ENCODE assay signal across 18 mouse cellular contexts in the genomic region with DNA sequence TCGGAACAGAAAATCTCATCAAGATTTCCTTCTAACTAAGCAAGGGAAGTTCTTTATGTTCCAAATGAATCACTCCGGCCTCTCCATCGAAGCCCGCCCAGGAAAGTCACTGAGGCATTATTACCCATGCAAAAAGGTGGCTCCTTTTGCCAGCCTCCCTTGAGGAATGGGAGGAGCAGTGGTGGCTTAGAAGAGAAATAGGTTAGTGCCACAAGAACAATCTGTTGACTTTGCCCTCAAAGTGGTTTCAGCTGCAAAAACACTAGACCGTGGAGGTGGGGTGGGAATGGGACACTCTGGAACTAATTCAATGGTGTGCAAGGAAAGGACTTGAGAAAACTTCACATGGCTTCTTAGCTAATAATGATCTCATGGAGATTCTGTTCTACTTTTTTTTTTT. TPM values are rescaled to one million over a fixed set of nuclear protein-coding genes. Genes with fewer than 3 reads are reported as not detected.
DNase-seq lines count a peak whose midpoint lies in the region; ATAC-seq and TF ChIP-seq lines count a peak whose summit lies in the region.
"Had no signal": no experiment of that assay in that cellular context is flagged by ENCODE, and none has a peak within 500 bp of the region (broad histone marks: within the 10 kb centered on the region; RNA-seq: fewer than 3 reads in every experiment).

No protein-coding gene starts in this region.

- peak overlapping the region; percentile 96 for H3K4me3 ChIP-seq in gastrocnemius, adult 2 months
- no peak overlapping the region for H3K4me3 ChIP-seq in kidney, embryonic 16.5 days (ENCODE audit: low read length)
- H3K4me3 ChIP-seq in lung, postnatal 0 days (ENCODE audit: low read depth, low read length) = no peak overlapping the region
- no peak overlapping the region for H3K4me3 ChIP-seq in hindbrain, embryonic 16.5 days (ENCODE audit: low read length)
- H3K4me3 ChIP-seq: erythroblast, embryonic 14.5 days; intestine, embryonic 15.5 days; liver, embryonic 12.5 days; neural tube, embryonic 13.5 days had no signal

- H3K4me2 ChIP-seq in kidney, embryonic 16.5 days (replicated peaks; ENCODE audit: low read depth, low read length) = 0 out of 2 replicates have a peak overlapping the region, but pooled peaks have one; percentile 85
- 0 out of 2 replicates have a peak overlapping the region, but pooled peaks have one; percentile 14 for H3K4me2 ChIP-seq in lung, postnatal 0 days (replicated peaks; ENCODE audit: low read depth, low read length)
- no peak overlapping the region for H3K4me2 ChIP-seq in hindbrain, embryonic 16.5 days (ENCODE audit: low read length)
- H3K4me2 ChIP-seq: intestine, embryonic 15.5 days; liver, embryonic 12.5 days; neural tube, embryonic 13.5 days had no signal

- peaks cover 29% of the 10 kb centered on the region for H3K4me1 ChIP-seq in kidney, embryonic 16.5 days (ENCODE audit: insufficient read depth, low read length)
- peaks cover 20% of the 10 kb centered on the region; the same call in 1 of the 2 replicates for H3K4me1 ChIP-seq in lung, postnatal 0 days (ENCODE audit: insufficient read depth, low read depth, low read length)
- H3K4me1 ChIP-seq in hindbrain, embryonic 16.5 days (ENCODE audit: control insufficient read depth, insufficient read depth, low read depth, low read length) = peaks cover 7% of the 10 kb centered on the region

- H3K27me3 ChIP-seq in kidney, embryonic 16.5 days (ENCODE audit: insufficient read depth, low read length) = no peaks in the 10 kb centered on the region
- H3K27me3 ChIP-seq in lung, postnatal 0 days (replicated peaks; ENCODE audit: insufficient read depth, low read length) = no peaks in the 10 kb centered on the region
- no peaks in the 10 kb centered on the region for H3K27me3 ChIP-seq in hindbrain, embryonic 16.5 days (replicated peaks; ENCODE audit: control insufficient read depth, insufficient read depth, low read length)
- H3K27me3 ChIP-seq: intestine, embryonic 15.5 days; liver, embryonic 12.5 days had no signal

- TF ChIP-seq CTCF in gastrocnemius, adult 2 months (IDR thresholded peaks at IDR 0.05) = no peak
- no peak for TF ChIP-seq CTCF in lung, postnatal 0 days (IDR thresholded peaks at IDR 0.05)

- H3K27ac ChIP-seq in gastrocnemius, adult 2 months = peak overlapping the region; percentile 16
- no peak overlapping the region for H3K27ac ChIP-seq in kidney, embryonic 16.5 days (ENCODE audit: low read length)
- H3K27ac ChIP-seq in lung, postnatal 0 days (ENCODE audit: low read length) = peak overlapping the region; percentile 51; the same call in 1 of the 2 replicates
- no peak overlapping the region for H3K27ac ChIP-seq in hindbrain, embryonic 16.5 days (ENCODE audit: low read depth, low read length)
- H3K27ac ChIP-seq: intestine, embryonic 15.5 days; liver, embryonic 12.5 days; neural tube, embryonic 13.5 days had no signal

- intact Hi-C loops in gastrocnemius, adult 2 months (cut with DNase I) = no loop called here

- ATAC-seq in kidney, embryonic 16.5 days (ENCODE audit: low FRiP score, low TSS enrichment) = no peak
- peak; percentile 9; the same call in 1 of the 2 replicates for ATAC-seq in lung, postnatal 0 days
- ATAC-seq in hindbrain, embryonic 16.5 days = no peak
- ATAC-seq: intestine, embryonic 15.5 days; liver, embryonic 12.5 days had no signal

- TF ChIP-seq EP300 in lung, postnatal 0 days (IDR thresholded peaks at IDR 0.05) = peak; percentile 25; the same call in 1 of the 2 replicates

- no peak overlapping the region for H3K9ac ChIP-seq in kidney, embryonic 16.5 days (replicated peaks; ENCODE audit: low read length)
- no peak overlapping the region for H3K9ac ChIP-seq in lung, postnatal 0 days (replicated peaks; ENCODE audit: low read depth)
- H3K9ac ChIP-seq in hindbrain, embryonic 16.5 days (ENCODE audit: low read depth, low read length) = no peak overlapping the region
- H3K9ac ChIP-seq: intestine, embryonic 15.5 days; liver, embryonic 12.5 days; neural tube, embryonic 13.5 days had no signal

- WGBS in kidney, embryonic 16.5 days = 55% methylated on average over 5 of the region's 5 CpGs
- 62% methylated on average over 5 of the region's 5 CpGs for WGBS in lung, postnatal 0 days
- 80% methylated on average over 5 of the region's 5 CpGs for WGBS in hindbrain, embryonic 16.5 days

- no peak for DNase-seq in gastrocnemius, adult 2 months
- DNase-seq in gastrocnemius, adult 8-10 months (ENCODE audit: low spot score in 2 of 2) = no peak
- DNase-seq in kidney, adult 11 months = peak; percentile 69
- no peak for DNase-seq in kidney, adult 18-20 months
- peak; percentile 77 for DNase-seq in lung, postnatal 0 days (ENCODE audit: low spot score)
- DNase-seq in adrenal gland, postnatal 25 days = no peak
- DNase-seq: adrenal gland, adult 2 months; B cell, adult 2 months; cerebellum, adult 9-11 months; embryo, embryonic 11 days; retina, postnatal 1 day; spleen, adult 18-20 months had no signal

- no peaks in the 10 kb centered on the region for H3K9me3 ChIP-seq in kidney, embryonic 16.5 days (ENCODE audit: low read length)
- H3K9me3 ChIP-seq in lung, postnatal 0 days (ENCODE audit: low read length) = no peaks in the 10 kb centered on the region
- H3K9me3 ChIP-seq in hindbrain, embryonic 16.5 days (ENCODE audit: control insufficient read depth, low read length) = no peaks in the 10 kb centered on the region
- H3K9me3 ChIP-seq: intestine, embryonic 15.5 days; liver, embryonic 12.5 days; neural tube, embryonic 13.5 days had no signal

- 0 out of 2 replicates have a peak, but pooled peaks cover 5% of the 10 kb centered on the region for H3K36me3 ChIP-seq in kidney, embryonic 16.5 days (ENCODE audit: insufficient read depth, low read length)
- H3K36me3 ChIP-seq in lung, postnatal 0 days (ENCODE audit: insufficient read depth, low read length) = no peaks in the 10 kb centered on the region
- no peaks in the 10 kb centered on the region for H3K36me3 ChIP-seq in hindbrain, embryonic 16.5 days (ENCODE audit: control insufficient read depth, insufficient read depth, low read length)
- H3K36me3 ChIP-seq: intestine, embryonic 15.5 days; neural tube, embryonic 13.5 days had no signal

RNA-seq across cellular contexts. Expression of gene Itpr1, which starts 3.2 kb away (rescaled TPM):
- 10 to 100 TPM; 14.1 to 21.3 TPM for total RNA-seq in gastrocnemius, adult 2 months (2021)
- total RNA-seq in gastrocnemius, adult 8-10 months (2022) = 10 to 100 TPM; 10.2 to 18.0 (median 13.8) TPM
- 24.6 and 25.2 TPM in 2 replicates for polyA plus RNA-seq in kidney, embryonic 16.5 days (2015; fragmentation: Nextera tagmentation; extraction: Ambion mirVana)
- 9.2 and 11.6 TPM in 2 replicates for polyA plus RNA-seq in lung, postnatal 0 days (2015; fragmentation: Nextera tagmentation; extraction: Ambion mirVana)
- 168 and 197 TPM in 2 replicates for total RNA-seq in adrenal gland, postnatal 25 days (2021)
- polyA plus RNA-seq in hindbrain, embryonic 16.5 days (2015; fragmentation: Nextera tagmentation; extraction: Ambion mirVana) = 5.4 and 5.6 TPM in 2 replicates

RNA-seq across cellular contexts. Expression of gene Sumf1, which starts 30.7 kb away (rescaled TPM):
- 1 to 10 TPM; 7.4 to 9.4 TPM for total RNA-seq in gastrocnemius, adult 2 months (2021)
- 1 to 10 TPM; 6.7 to 9.9 (median 7.6) TPM for total RNA-seq in gastrocnemius, adult 8-10 months (2022)
- polyA plus RNA-seq in kidney, embryonic 16.5 days (2015; fragmentation: Nextera tagmentation; extraction: Ambion mirVana) = 27.1 and 27.7 TPM in 2 replicates
- polyA plus RNA-seq in lung, postnatal 0 days (2015; fragmentation: Nextera tagmentation; extraction: Ambion mirVana) = 33.4 and 33.9 TPM in 2 replicates
- 33.3 and 42.4 TPM in 2 replicates for total RNA-seq in adrenal gland, postnatal 25 days (2021)
- polyA plus RNA-seq in hindbrain, embryonic 16.5 days (2015; fragmentation: Nextera tagmentation; extraction: Ambion mirVana) = 12.7 and 13.8 TPM in 2 replicates

Comparison
In these comparisons a context has a peak if more than half of its experiments do, and no peak if none do; other contexts are left out.
1. DNase-seq: peak in kidney, adult 11 months (single experiment) and lung, postnatal 0 days (single experiment); none in gastrocnemius, adult 2 months (single experiment), gastrocnemius, adult 8-10 months (0 of 2), kidney, adult 18-20 months (single experiment) and adrenal gland, postnatal 25 days (single experiment).
2. H3K27ac ChIP-seq: peak in gastrocnemius, adult 2 months (single experiment) and lung, postnatal 0 days (single experiment); none in kidney, embryonic 16.5 days (single experiment) and hindbrain, embryonic 16.5 days (single experiment).